Mouse (Mus musculus): ENCODE data around the gene Myadm. TPM values are rescaled to one million over a fixed set of nuclear protein-coding genes. Genes with fewer than 3 reads are reported as not detected.

Gene Myadm
- total RNA-seq, 2 experiments from 2014 or later = 77.1 to 81.5 TPM

DNA sequence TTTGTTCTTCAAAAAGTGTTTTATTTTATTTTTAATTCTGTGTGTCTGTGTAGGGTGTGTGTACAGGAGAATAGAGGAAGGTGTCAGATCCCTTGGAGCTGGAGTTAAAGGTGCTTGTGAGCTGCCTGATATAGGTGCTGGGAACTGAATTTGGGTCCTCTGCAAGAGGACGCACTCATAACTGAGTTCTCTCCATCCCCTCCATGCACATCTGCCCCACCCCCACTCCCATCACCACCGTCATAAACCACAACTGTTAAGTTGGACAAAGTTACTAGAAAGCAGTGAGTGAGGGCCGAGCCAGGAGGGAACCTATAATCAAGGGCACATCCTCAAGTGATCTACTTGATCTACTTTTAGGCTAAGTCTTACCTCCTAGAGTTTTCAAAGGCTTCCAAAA lies 55.0 kb downstream of the Myadm start:
- DNase-seq (ENCODE audit: extremely low spot score in 1 of 2, low spot score in 2 of 2) = no peak
- intact Hi-C loops (cut with DNase I) = no loop called here

DNA sequence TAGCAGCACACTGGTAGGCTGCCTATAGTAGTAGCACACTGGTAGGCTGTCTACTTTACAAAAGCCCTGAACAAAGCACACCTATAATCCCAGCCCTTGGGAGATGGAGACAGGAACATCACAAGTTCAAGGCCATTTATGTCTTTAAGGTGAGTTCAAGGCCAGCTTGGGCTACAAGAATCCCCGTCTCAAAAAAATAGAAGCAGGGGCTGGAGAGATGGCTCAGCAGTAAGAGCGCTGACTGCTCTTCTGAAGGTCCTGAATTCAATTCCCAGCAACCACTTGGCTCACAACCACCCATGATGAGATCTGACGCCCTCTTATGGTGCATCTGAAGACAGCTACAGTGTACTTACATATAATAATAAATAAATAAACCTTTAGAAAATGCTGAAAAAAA lies 56.4 kb downstream of the Myadm start:
- intact Hi-C loops (cut with DNase I) = no loop called here
- no peak for DNase-seq (ENCODE audit: extremely low spot score in 1 of 2, low spot score in 2 of 2)

DNA sequence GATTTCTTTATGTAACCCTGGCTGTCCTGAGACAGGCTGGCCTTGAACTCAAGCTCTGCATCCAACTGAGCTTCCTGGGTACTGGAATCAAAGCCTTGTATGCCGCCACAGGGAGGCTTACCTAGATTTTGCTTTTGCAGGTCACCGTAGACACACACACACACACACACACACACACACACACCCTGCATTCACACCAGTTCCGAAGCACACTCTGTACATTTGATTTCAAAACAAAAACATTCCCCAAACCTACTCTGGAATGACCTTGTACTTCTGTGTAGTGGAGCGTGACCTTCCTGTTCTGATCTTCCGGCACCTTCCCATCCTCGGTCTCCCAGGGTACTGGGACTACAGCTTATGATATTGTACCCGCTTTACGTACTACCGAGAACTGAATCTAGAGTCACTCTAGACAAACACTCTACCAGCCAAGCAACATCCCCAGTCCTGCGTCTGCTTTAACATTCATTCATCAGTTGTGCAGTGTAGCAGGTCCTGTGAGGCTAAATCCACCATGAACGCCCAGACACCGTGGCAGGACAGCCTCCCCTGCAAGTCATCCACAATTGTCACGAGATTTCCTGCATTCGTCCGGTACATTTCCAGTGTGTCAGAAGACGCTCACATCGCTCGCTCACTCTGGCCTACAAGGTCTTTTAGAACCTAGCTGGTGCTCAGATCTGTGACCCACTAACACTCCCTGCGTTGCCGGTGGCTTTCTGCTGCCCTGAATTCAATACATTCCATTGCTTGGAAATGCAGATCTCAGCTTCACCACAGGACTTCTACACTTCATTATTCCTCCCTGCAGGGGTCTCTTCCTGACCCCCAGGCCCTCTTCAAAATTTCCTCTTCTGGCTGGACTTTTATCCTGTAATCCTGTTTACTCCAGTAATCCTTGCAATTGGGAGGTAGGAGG lies 58.7 kb downstream of the Myadm start:
- no peak for DNase-seq (ENCODE audit: extremely low spot score in 1 of 2, low spot score in 2 of 2)
- intact Hi-C loops (cut with DNase I) = no loop called here

DNA sequence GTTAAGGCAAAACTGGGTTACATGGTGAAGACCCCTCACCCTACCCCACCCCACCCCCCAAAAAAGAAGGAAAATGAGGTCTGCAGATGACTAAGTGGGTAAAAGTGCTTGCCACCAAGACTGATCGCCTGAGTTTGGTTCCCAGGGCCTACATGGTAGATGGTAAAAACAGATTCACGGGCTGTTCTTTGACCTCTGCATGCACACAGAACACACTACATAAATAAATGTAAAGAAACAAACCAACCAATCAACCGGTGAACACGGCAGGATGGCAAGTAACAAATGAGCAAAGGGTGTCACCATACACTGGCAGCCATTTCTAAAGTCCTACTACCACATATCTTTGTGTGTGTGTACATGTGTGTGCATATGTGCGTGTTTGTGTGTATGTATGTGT lies 59.4 kb downstream of the Myadm start:
- intact Hi-C loops (cut with DNase I) = no loop called here

DNA sequence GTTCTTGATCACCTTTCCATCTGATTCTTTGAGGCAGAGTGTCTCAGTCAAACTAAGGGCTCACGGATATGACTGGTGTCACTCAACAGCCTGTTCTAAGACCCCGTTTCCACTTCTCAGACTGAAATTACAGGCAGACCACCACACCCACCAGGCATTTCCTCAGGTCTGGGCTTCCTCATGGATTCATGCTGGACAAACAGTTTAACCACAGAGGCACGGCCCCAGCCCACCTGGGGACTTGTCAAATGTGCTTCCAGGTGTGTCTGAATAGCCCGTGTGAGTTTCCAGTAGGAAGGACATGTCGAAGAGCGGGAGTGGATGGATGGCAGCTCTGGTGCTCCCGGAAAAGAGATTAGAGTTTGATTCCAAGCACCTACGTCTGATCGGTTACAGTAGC lies 60.9 kb downstream of the Myadm start:
- intact Hi-C loops (cut with DNase I) = no loop called here
- DNase-seq (ENCODE audit: extremely low spot score in 1 of 2, low spot score in 2 of 2) = no peak

More for the DNA sequence above, 59.4 kb downstream of the Myadm start:
- DNase-seq (ENCODE audit: extremely low spot score in 1 of 2, low spot score in 2 of 2) = no peak

Other genes with a start within 250 kb of the Myadm start
- not detected for gene AU018091, start 119.9 kb upstream of the Myadm start, total RNA-seq (2021)
- gene Nlrp12, start 39.3 kb upstream of the Myadm start, total RNA-seq (2021) = under 1 TPM; 0.08 to 0.19 TPM
- gene Prkcg, start 99 bp downstream of the Myadm start, total RNA-seq (2021) = 100 to 1,000 TPM; 323 to 329 TPM
- 100 to 1,000 TPM; 144 to 148 TPM for gene Cacng7, start 43.9 kb downstream of the Myadm start, total RNA-seq (2021)
- gene Cacng8, start 101.6 kb downstream of the Myadm start, total RNA-seq (2021) = 100 to 1,000 TPM; 161 to 164 TPM
- 1 to 10 TPM; 2.1 to 3.0 TPM for gene Cacng6, start 135.1 kb downstream of the Myadm start, total RNA-seq (2021)
- not detected for gene Tarm1, start 213.5 kb downstream of the Myadm start, total RNA-seq (2021)